Comparison of ENCODE assay signal across 16 mouse cellular contexts in genomic region chr9:30590661-30591179, GRCm38 (mm10).
DNase-seq lines count a peak whose midpoint lies in the region; ATAC-seq lines count a peak whose summit lies in the region.
"Had no signal": no experiment of that assay in that cellular context is flagged by ENCODE, and none has a peak within 500 bp of the region (broad histone marks: within the 10 kb centered on the region; RNA-seq: fewer than 3 reads in every experiment).

No protein-coding gene starts in this region.

- DNase-seq in gastrocnemius, postnatal 25 days, result peak; percentile 42
- no peak for DNase-seq in gastrocnemius, adult 18-20 months (ENCODE audit: low spot score)
- DNase-seq in neural tube, embryonic 10.5 days (ENCODE audit: extremely low spot score, low spot score), result peak; percentile 12
- peak; percentile 8 for DNase-seq in left cerebral cortex, postnatal 4 days
- DNase-seq in layer of hippocampus, postnatal 36 days, result no peak
- DNase-seq in thymus, postnatal 10 days (ENCODE audit: low spot score in 2 of 2), result no peak
- DNase-seq: adrenal gland, postnatal 36 days; kidney, adult 8-10 months had no signal

- no peaks in the 10 kb centered on the region for H3K27me3 ChIP-seq in neural tube, embryonic 15.5 days (replicated peaks)
- H3K27me3 ChIP-seq: heart, embryonic 15.5 days; liver, embryonic 15.5 days; neural tube, embryonic 12.5 days had no signal

- no peak overlapping the region for H3K27ac ChIP-seq in neural tube, embryonic 15.5 days (replicated peaks)
- H3K27ac ChIP-seq: heart, embryonic 15.5 days; liver, embryonic 15.5 days; neural tube, embryonic 12.5 days had no signal

- H3K9ac ChIP-seq in neural tube, embryonic 15.5 days (replicated peaks), result no peak overlapping the region
- H3K9ac ChIP-seq: heart, embryonic 15.5 days; liver, embryonic 15.5 days; neural tube, embryonic 12.5 days had no signal

- no peak overlapping the region for H3K4me3 ChIP-seq in neural tube, embryonic 15.5 days (replicated peaks)
- H3K4me3 ChIP-seq: heart, embryonic 15.5 days; liver, embryonic 15.5 days; neural tube, embryonic 12.5 days had no signal

- H3K36me3 ChIP-seq in neural tube, embryonic 15.5 days, result no peaks in the 10 kb centered on the region
- H3K36me3 ChIP-seq: heart, embryonic 15.5 days; liver, embryonic 15.5 days; neural tube, embryonic 12.5 days had no signal

- H3K4me2 ChIP-seq in neural tube, embryonic 15.5 days, result no peak overlapping the region
- H3K4me2 ChIP-seq: heart, embryonic 15.5 days; liver, embryonic 15.5 days; neural tube, embryonic 12.5 days had no signal

- no peak for ATAC-seq in neural tube, embryonic 15.5 days (ENCODE audit: low FRiP score)
- ATAC-seq in granulocyte monocyte progenitor cell, adult 5-6 weeks (replicated peaks; ENCODE audit: poor library complexity, severe bottlenecking), result no peak
- ATAC-seq: CD4-positive, CD25-positive, alpha-beta regulatory T cell, adult 4 months; hindbrain, embryonic 16.5 days; midbrain, embryonic 16.5 days had no signal

- intact Hi-C loops in left cerebral cortex, postnatal 4 days (cut with DNase I), result no loop called here

- no peaks in the 10 kb centered on the region for H3K4me1 ChIP-seq in neural tube, embryonic 15.5 days
- H3K4me1 ChIP-seq: heart, embryonic 15.5 days; liver, embryonic 15.5 days had no signal

- no peaks in the 10 kb centered on the region for H3K9me3 ChIP-seq in neural tube, embryonic 15.5 days (replicated peaks)
- H3K9me3 ChIP-seq: heart, embryonic 15.5 days; liver, embryonic 15.5 days; neural tube, embryonic 12.5 days had no signal

- WGBS in neural tube, embryonic 15.5 days, result 68% methylated on average over 6 of the region's 6 CpGs

Comparison
In these comparisons a context has a peak if more than half of its experiments do, and no peak if none do; other contexts are left out.
1. DNase-seq: peak in gastrocnemius, postnatal 25 days (single experiment), neural tube, embryonic 10.5 days (single experiment) and left cerebral cortex, postnatal 4 days (single experiment); none in gastrocnemius, adult 18-20 months (single experiment), layer of hippocampus, postnatal 36 days (0 of 2) and thymus, postnatal 10 days (0 of 2).